Mouse (Mus musculus): ENCODE data around the gene Nacad. TPM values are rescaled to one million over a fixed set of nuclear protein-coding genes. Genes with fewer than 3 reads are reported as not detected.

Gene Nacad
- total and polyA plus RNA-seq, 3 experiments = 0.23 to 1.4 (median 0.52) TPM

DNA sequence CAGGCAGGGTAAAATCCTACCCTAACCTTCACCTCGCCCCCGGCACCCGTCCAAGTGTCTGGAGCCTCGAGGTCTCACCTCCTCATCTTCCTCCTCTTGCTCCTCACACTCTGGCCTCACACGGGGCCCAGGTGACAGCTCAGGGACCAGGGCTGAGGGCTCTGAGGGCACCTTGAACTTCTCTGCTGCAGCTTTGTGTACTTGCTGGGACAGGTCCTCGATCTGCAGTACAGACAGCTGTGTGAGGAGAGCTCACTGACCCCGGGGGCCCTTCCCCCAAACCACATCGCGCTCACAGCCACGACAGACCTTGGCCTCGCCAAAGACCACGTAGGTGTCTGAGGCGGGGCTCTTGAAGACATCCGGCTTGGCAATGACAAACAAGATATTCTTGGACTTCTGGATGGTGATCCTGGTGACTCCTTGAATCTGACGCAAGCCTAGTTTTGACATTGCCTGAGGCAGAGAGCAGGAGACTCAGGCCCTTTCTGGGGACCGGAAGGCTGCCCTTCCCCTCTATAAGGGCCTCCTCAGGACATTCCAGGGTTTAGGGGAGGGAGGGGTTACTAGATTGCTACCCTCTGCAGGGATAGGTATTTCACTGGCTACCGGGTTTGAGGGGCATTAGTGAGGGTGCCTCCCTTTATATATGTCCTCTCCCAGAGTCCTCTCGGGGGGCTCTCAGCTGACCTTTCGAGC lies 7.5 kb downstream of the Nacad start:
- Histone ChIP-seq H3K27me3 (ENCODE audit: control insufficient read depth, insufficient read depth, low read length) (no peaks in the 10 kb centered on the region), H3K4me1 (ENCODE audit: control insufficient read depth, insufficient read depth, low read length) (no peaks in the 10 kb centered on the region), H3K36me3 (ENCODE audit: control insufficient read depth, insufficient read depth, low read length) (no peaks in the 10 kb centered on the region), H3K4me3 (no peak overlapping the region), H3K79me2 (replicated peaks; ENCODE audit: control insufficient read depth, insufficient read depth, low read length) (no peaks in the 10 kb centered on the region), H3K27ac (no peak overlapping the region), H3K9ac (ENCODE audit: low read depth, low read length) (no peak overlapping the region)
- TF ChIP-seq CTCF (IDR thresholded peaks at IDR 0.05) (no peak), POLR2A (IDR thresholded peaks at IDR 0.05; ENCODE audit: insufficient read depth, low read depth, low read length) (no peak), EP300 (IDR thresholded peaks at IDR 0.05; ENCODE audit: insufficient read depth, low read depth, low read length) (no peak)
- DNase-seq = no peak
- WGBS = 68% methylated on average over 19 of the region's 19 CpGs
- intact Hi-C loops (cut with DNase I) = no loop called here

- intact Hi-C loops (cut with DNase I) = no loop called here
- Histone ChIP-seq H3K36me3 (ENCODE audit: control insufficient read depth, insufficient read depth, low read length) (no peaks in the 10 kb centered on the region), H3K9ac (ENCODE audit: low read depth, low read length) (no peak overlapping the region), H3K27ac (no peak overlapping the region), H3K79me2 (replicated peaks; ENCODE audit: control insufficient read depth, insufficient read depth, low read length) (no peaks in the 10 kb centered on the region), H3K4me3 (no peak overlapping the region), H3K27me3 (ENCODE audit: control insufficient read depth, insufficient read depth, low read length) (no peaks in the 10 kb centered on the region), H3K4me1 (ENCODE audit: control insufficient read depth, insufficient read depth, low read length) (no peaks in the 10 kb centered on the region)
- no peak for DNase-seq
- WGBS = 78% methylated on average over 7 of the region's 7 CpGs
- TF ChIP-seq CTCF (IDR thresholded peaks at IDR 0.05) (no peak), EP300 (IDR thresholded peaks at IDR 0.05; ENCODE audit: insufficient read depth, low read depth, low read length) (no peak), POLR2A (IDR thresholded peaks at IDR 0.05; ENCODE audit: insufficient read depth, low read depth, low read length) (no peak)
Observed at GRCm38 (mm10) chr11:6597523-6597922, 8.3 kb downstream of the Nacad start.

- H3K4me1 ChIP-seq (ENCODE audit: control insufficient read depth, insufficient read depth, low read length) = no peaks in the 10 kb centered on the region
- no peak overlapping the region for H3K27ac ChIP-seq
- H3K79me2 ChIP-seq (replicated peaks; ENCODE audit: control insufficient read depth, insufficient read depth, low read length) = no peaks in the 10 kb centered on the region
- 86% methylated on average over 3 of the region's 3 CpGs for WGBS
- intact Hi-C loops (cut with DNase I) = no loop called here
- H3K36me3 ChIP-seq (ENCODE audit: control insufficient read depth, insufficient read depth, low read length) = no peaks in the 10 kb centered on the region
- no peak overlapping the region for H3K4me3 ChIP-seq
- H3K9ac ChIP-seq (ENCODE audit: low read depth, low read length) = no peak overlapping the region
- no peak for DNase-seq
- TF ChIP-seq CTCF (IDR thresholded peaks at IDR 0.05) = no peak
- TF ChIP-seq POLR2A (IDR thresholded peaks at IDR 0.05; ENCODE audit: insufficient read depth, low read depth, low read length) = no peak
- no peak for TF ChIP-seq EP300 (IDR thresholded peaks at IDR 0.05; ENCODE audit: insufficient read depth, low read depth, low read length)
- no peaks in the 10 kb centered on the region for H3K27me3 ChIP-seq (ENCODE audit: control insufficient read depth, insufficient read depth, low read length)
Observed at GRCm38 (mm10) chr11:6596616-6597015, 9.2 kb downstream of the Nacad start.

GRCm38 (mm10) chr11:6596205-6596604 lies 9.6 kb downstream of the Nacad start:
- Histone ChIP-seq H3K79me2 (replicated peaks; ENCODE audit: control insufficient read depth, insufficient read depth, low read length) (no peaks in the 10 kb centered on the region), H3K9ac (ENCODE audit: low read depth, low read length) (no peak overlapping the region), H3K4me1 (ENCODE audit: control insufficient read depth, insufficient read depth, low read length) (no peaks in the 10 kb centered on the region), H3K27ac (no peak overlapping the region), H3K4me3 (no peak overlapping the region), H3K27me3 (ENCODE audit: control insufficient read depth, insufficient read depth, low read length) (no peaks in the 10 kb centered on the region), H3K36me3 (ENCODE audit: control insufficient read depth, insufficient read depth, low read length) (no peaks in the 10 kb centered on the region)
- intact Hi-C loops (cut with DNase I) = no loop called here
- DNase-seq = no peak
- TF ChIP-seq CTCF (IDR thresholded peaks at IDR 0.05) (no peak), EP300 (IDR thresholded peaks at IDR 0.05; ENCODE audit: insufficient read depth, low read depth, low read length) (no peak), POLR2A (IDR thresholded peaks at IDR 0.05; ENCODE audit: insufficient read depth, low read depth, low read length) (no peak)
- 95% methylated on average over 6 of the region's 6 CpGs for WGBS

- no peak overlapping the region for H3K4me3 ChIP-seq
- no peaks in the 10 kb centered on the region for H3K27me3 ChIP-seq (ENCODE audit: control insufficient read depth, insufficient read depth, low read length)
- WGBS = 75% methylated on average over 5 of the region's 5 CpGs
- no peaks in the 10 kb centered on the region for H3K4me1 ChIP-seq (ENCODE audit: control insufficient read depth, insufficient read depth, low read length)
- no peaks in the 10 kb centered on the region for H3K36me3 ChIP-seq (ENCODE audit: control insufficient read depth, insufficient read depth, low read length)
- no peak overlapping the region for H3K9ac ChIP-seq (ENCODE audit: low read depth, low read length)
- no peak overlapping the region for H3K27ac ChIP-seq
- TF ChIP-seq EP300 (IDR thresholded peaks at IDR 0.05; ENCODE audit: insufficient read depth, low read depth, low read length) = no peak
- TF ChIP-seq CTCF (IDR thresholded peaks at IDR 0.05) = no peak
- no peak for TF ChIP-seq POLR2A (IDR thresholded peaks at IDR 0.05; ENCODE audit: insufficient read depth, low read depth, low read length)
- DNase-seq = no peak
- H3K79me2 ChIP-seq (replicated peaks; ENCODE audit: control insufficient read depth, insufficient read depth, low read length) = no peaks in the 10 kb centered on the region
- intact Hi-C loops (cut with DNase I) = no loop called here
Observed at GRCm38 (mm10) chr11:6595339-6595738, 10.5 kb downstream of the Nacad start.

DNA sequence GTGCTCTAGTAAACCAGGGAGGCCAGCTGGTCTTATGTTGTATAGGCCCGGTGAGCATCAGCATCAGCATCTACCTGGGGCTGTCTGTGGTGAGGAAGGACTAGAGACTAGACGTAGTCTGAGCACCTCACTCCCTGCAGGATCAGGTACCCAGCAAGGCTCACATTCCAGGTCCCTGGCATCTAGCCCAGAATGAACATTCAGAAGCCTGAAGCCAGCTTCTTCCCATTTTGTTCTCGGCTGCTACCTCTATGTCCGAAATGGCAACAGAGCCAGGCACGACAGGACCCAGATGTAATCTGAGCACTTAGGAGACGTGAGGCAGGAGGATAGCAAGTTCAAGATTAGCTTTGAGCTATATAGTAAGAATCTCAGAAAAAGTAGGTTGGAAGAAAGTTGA lies 11.0 kb downstream of the Nacad start:
- no peaks in the 10 kb centered on the region for H3K4me1 ChIP-seq (ENCODE audit: control insufficient read depth, insufficient read depth, low read length)
- H3K27ac ChIP-seq = no peak overlapping the region
- TF ChIP-seq EP300 (IDR thresholded peaks at IDR 0.05; ENCODE audit: insufficient read depth, low read depth, low read length) (no peak), CTCF (IDR thresholded peaks at IDR 0.05) (no peak), POLR2A (IDR thresholded peaks at IDR 0.05; ENCODE audit: insufficient read depth, low read depth, low read length) (no peak)
- H3K9ac ChIP-seq (ENCODE audit: low read depth, low read length) = no peak overlapping the region
- no peak for DNase-seq
- H3K79me2 ChIP-seq (replicated peaks; ENCODE audit: control insufficient read depth, insufficient read depth, low read length) = no peaks in the 10 kb centered on the region
- intact Hi-C loops (cut with DNase I) = no loop called here
- no peaks in the 10 kb centered on the region for H3K36me3 ChIP-seq (ENCODE audit: control insufficient read depth, insufficient read depth, low read length)
- H3K4me3 ChIP-seq = no peak overlapping the region
- no peaks in the 10 kb centered on the region for H3K27me3 ChIP-seq (ENCODE audit: control insufficient read depth, insufficient read depth, low read length)
- whole genome bisulfite sequencing = 68% methylated on average over 6 of the region's 6 CpGs
